Mouse (Mus musculus) embryo, embryonic 10 days (tissue): Measurements from ENCODE around the gene Cyfip1.

Experiments
- DNase-seq: peaks from one replicate; pipeline ENCODE4 v3.0.0-alpha.2; 2015; ENCODE audit warnings: low spot score

Cyfip1 gene

GRCm38 (mm10) chr7:55957178-55957577, 115.6 kb downstream of the Cyfip1 start:
- no peak for DNase-seq

- DNase-seq: no peak
Observed at GRCm38 (mm10) chr7:55957916-55958315, 116.4 kb downstream of the Cyfip1 start.

DNA sequence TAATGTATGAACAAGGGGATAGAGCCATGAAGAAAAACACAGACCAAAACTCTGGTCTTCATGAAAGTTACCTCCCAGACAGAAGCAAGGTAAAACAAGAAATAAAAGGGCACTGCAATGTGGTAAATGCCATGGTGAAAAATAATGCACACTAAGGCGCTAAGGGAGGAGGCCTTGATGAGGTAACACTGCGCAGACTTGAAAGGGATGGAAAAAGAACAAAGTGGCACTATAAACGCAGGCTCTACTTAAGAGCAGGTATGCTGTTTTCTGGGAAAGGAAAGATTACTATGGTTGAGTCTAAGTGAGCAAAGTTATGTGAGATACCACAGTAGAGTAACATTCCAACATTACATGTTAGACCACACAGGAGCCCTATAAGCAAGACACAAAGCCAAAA, 118.3 kb downstream of the Cyfip1 start:
- no peak for DNase-seq

GRCm38 (mm10) chr7:55960506-55960905, 119.0 kb downstream of the Cyfip1 start:
- no peak for DNase-seq

DNA sequence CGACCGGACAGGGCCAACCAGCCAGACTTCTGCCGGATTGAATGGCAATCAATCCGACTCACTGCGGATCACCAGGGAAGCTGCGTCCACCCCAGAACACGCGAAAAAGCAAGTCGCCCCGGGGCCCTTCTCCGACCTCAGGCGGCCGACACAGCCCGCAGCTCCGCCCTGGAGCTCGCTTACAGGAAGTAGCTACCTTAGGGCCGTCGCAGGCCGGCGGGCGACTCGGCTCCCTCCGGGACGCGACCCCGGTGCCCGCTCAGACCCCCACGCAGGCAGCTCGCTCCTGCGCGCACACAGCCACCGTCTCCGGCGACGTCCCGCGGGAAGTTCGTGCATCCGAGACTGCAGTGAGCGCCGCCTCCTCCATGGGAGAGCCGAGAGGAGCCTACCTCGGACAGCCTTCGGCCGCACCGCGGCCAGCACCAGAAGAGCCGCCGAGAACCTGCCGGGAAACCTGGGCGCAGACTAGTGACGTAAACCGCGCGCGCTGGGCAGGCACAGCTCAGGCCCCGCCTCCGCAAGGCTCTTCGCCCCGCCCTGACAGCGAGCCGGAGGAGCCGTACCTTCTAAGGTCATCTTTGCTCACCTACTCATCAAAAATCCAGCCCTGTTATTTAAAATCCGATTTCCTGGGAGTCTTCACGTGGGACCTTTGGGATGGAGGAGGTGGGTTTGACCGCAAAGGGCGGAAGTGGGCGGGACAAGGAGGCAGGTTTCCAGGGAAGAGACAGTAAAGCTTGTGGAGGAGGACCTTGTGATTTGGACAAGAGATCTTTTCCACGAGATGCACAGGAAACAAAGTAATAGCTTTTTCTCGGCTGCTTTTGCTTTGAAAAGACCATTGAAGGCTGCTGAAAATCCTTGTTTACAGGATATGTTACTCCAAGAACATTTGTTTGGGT, 120.7 kb downstream of the Cyfip1 start, which contains the start of gene Nipa2:
Nipa2 (minus strand) TSS at position 473 of the 905 bp plus-strand sequence.
- DNase-seq: peak; percentile 94

GRCm38 (mm10) chr7:55966866-55967460, 125.4 kb downstream of the Cyfip1 start:
- DNase-seq: peak; percentile 31

- DNase-seq: peak; percentile 24
Observed at GRCm38 (mm10) chr7:55968258-55968901, 126.8 kb downstream of the Cyfip1 start.

- DNase-seq: no peak
Observed at GRCm38 (mm10) chr7:55969415-55969814, 127.9 kb downstream of the Cyfip1 start.

- DNase-seq: no peak
Observed at GRCm38 (mm10) chr7:55974429-55974828, 132.9 kb downstream of the Cyfip1 start.

DNA sequence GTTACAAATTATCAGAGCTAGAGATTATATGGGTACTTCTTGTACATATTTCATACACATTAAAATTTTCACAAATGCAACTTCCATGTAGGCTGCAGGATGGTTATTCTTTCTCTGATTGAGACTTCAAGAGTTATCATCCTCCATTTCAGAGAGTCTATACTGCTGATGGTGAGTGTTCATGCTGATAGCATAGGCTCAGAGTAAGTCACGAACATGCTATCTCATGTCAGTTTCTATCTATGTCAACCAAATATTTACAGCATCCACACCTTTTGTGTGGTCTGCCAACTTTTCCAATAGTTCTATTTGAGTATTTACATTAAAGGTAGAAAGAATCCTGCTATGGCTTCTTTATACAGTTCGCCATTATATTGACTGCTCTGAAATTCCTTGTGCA, 140.0 kb downstream of the Cyfip1 start:
- DNase-seq: no peak
